ENCODE assay signal across 10 mouse cellular contexts in genomic region chr9:45504977-45505376, GRCm38 (mm10).
DNase-seq lines count a peak whose midpoint lies in the region; ATAC-seq lines count a peak whose summit lies in the region.
"Had no signal": no experiment of that assay in that cellular context is flagged by ENCODE, and none has a peak within 500 bp of the region (broad histone marks: within the 10 kb centered on the region; RNA-seq: fewer than 3 reads in every experiment).

No protein-coding gene starts in this region.

- ATAC-seq in hindbrain, embryonic 13.5 days (ENCODE audit: low FRiP score) = no peak

- peak; percentile 91 for DNase-seq in heart, adult 11 months
- DNase-seq in heart, adult 8-10 months (ENCODE audit: low spot score) = no peak
- peak; percentile 39 for DNase-seq in ZHBTc4 (ENCODE audit: low read depth, low spot score)
- DNase-seq in lung, postnatal 36 days = peak; percentile 73
- DNase-seq in frontal cortex, adult 2 months (ENCODE audit: extremely low spot score in 1 of 2, low spot score in 1 of 2) = no peak
- no peak for DNase-seq in right cerebral cortex, postnatal 36 days (ENCODE audit: low spot score in 2 of 2)
- no peak for DNase-seq in thymus, postnatal 10 days (ENCODE audit: low spot score in 2 of 2)
- DNase-seq: adrenal gland, adult 8-10 months had no signal

- H3K9ac ChIP-seq in hindbrain, embryonic 13.5 days = 0 out of 2 replicates have a peak overlapping the region, but pooled peaks have one; percentile 6

- peaks cover 51% of the 10 kb centered on the region for H3K4me1 ChIP-seq in hindbrain, embryonic 13.5 days (replicated peaks)

- H3K36me3 ChIP-seq in hindbrain, embryonic 13.5 days = no peaks in the 10 kb centered on the region

- no peak overlapping the region for H3K4me2 ChIP-seq in hindbrain, embryonic 13.5 days

- 48% methylated on average over 5 of the region's 5 CpGs for WGBS in hindbrain, embryonic 13.5 days

- no peak overlapping the region for H3K4me3 ChIP-seq in hindbrain, embryonic 13.5 days
- H3K4me3 ChIP-seq: erythroblast, embryonic 14.5 days had no signal

- H3K27ac ChIP-seq in hindbrain, embryonic 13.5 days = peak overlapping the region; percentile 40

- H3K27me3 ChIP-seq in hindbrain, embryonic 13.5 days = no peaks in the 10 kb centered on the region

- H3K9me3 ChIP-seq in hindbrain, embryonic 13.5 days = no peaks in the 10 kb centered on the region

Comparison
In these comparisons a context has a peak if more than half of its experiments do, and no peak if none do; other contexts are left out.
1. DNase-seq: peak in heart, adult 11 months (single experiment), ZHBTc4 (single experiment) and lung, postnatal 36 days (single experiment); none in heart, adult 8-10 months (single experiment), frontal cortex, adult 2 months (0 of 2), right cerebral cortex, postnatal 36 days (0 of 2) and thymus, postnatal 10 days (0 of 2).